Mouse (Mus musculus): ENCODE data around the gene Mkln1. TPM values are rescaled to one million over a fixed set of nuclear protein-coding genes. Genes with fewer than 3 reads are reported as not detected.

Gene Mkln1
- polyA plus RNA-seq, 1 experiment: 96.3 TPM

- H3K4me3 ChIP-seq (replicated peaks; ENCODE audit: control insufficient read depth, low read depth, low read length): no peak overlapping the region
- TF ChIP-seq POLR2A (IDR thresholded peaks at IDR 0.05; ENCODE audit: borderline replicate concordance, control insufficient read depth, low read depth, low read length) (no peak), CTCF (IDR thresholded peaks at IDR 0.05; ENCODE audit: control insufficient read depth, insufficient read depth, low read length) (no peak)
Observed at GRCm38 (mm10) chr6:31500691-31501090, 102.2 kb downstream of the Mkln1 start.

GRCm38 (mm10) chr6:31502614-31503013 is 104.1 kb downstream of the Mkln1 start:
- TF ChIP-seq POLR2A (IDR thresholded peaks at IDR 0.05; ENCODE audit: borderline replicate concordance, control insufficient read depth, low read depth, low read length) (no peak), CTCF (IDR thresholded peaks at IDR 0.05; ENCODE audit: control insufficient read depth, insufficient read depth, low read length) (no peak)
- Histone ChIP-seq H3K4me1 (ENCODE audit: control insufficient read depth, insufficient read depth, low read length) (no peaks in the 10 kb centered on the region), H3K4me3 (replicated peaks; ENCODE audit: control insufficient read depth, low read depth, low read length) (no peak overlapping the region), H3K27ac (ENCODE audit: control insufficient read depth, insufficient read depth, low read depth, low read length, poor library complexity) (no peak overlapping the region)
- WGBS: 97% methylated on average over 2 of the region's 2 CpGs

More at GRCm38 (mm10) chr6:31500691-31501090, 102.2 kb downstream of the Mkln1 start:
- Histone ChIP-seq H3K27ac (ENCODE audit: control insufficient read depth, insufficient read depth, low read depth, low read length, poor library complexity) (no peak overlapping the region), H3K4me1 (ENCODE audit: control insufficient read depth, insufficient read depth, low read length) (no peaks in the 10 kb centered on the region)

- 69% methylated on average over 6 of the region's 6 CpGs for WGBS
- Histone ChIP-seq H3K4me1 (ENCODE audit: control insufficient read depth, insufficient read depth, low read length) (no peaks in the 10 kb centered on the region), H3K27ac (ENCODE audit: control insufficient read depth, insufficient read depth, low read depth, low read length, poor library complexity) (no peak overlapping the region), H3K4me3 (replicated peaks; ENCODE audit: control insufficient read depth, low read depth, low read length) (no peak overlapping the region)
- TF ChIP-seq POLR2A (IDR thresholded peaks at IDR 0.05; ENCODE audit: borderline replicate concordance, control insufficient read depth, low read depth, low read length) (no peak), CTCF (IDR thresholded peaks at IDR 0.05; ENCODE audit: control insufficient read depth, insufficient read depth, low read length) (no peak)
Observed at GRCm38 (mm10) chr6:31513726-31514125, 115.2 kb downstream of the Mkln1 start.

- H3K4me1 ChIP-seq (ENCODE audit: control insufficient read depth, insufficient read depth, low read length): peaks cover 3% of the 10 kb centered on the region
Observed at GRCm38 (mm10) chr6:31517681-31518337, 119.3 kb downstream of the Mkln1 start.

GRCm38 (mm10) chr6:31518338-31518698 is 119.8 kb downstream of the Mkln1 start:
- peaks cover 3% of the 10 kb centered on the region for H3K4me1 ChIP-seq (ENCODE audit: control insufficient read depth, insufficient read depth, low read length)
- no peak overlapping the region for H3K27ac ChIP-seq (ENCODE audit: control insufficient read depth, insufficient read depth, low read depth, low read length, poor library complexity)
- no peak overlapping the region for H3K4me3 ChIP-seq (replicated peaks; ENCODE audit: control insufficient read depth, low read depth, low read length)
- 24% methylated on average over 2 of the region's 2 CpGs for WGBS
- no peak for TF ChIP-seq CTCF (IDR thresholded peaks at IDR 0.05; ENCODE audit: control insufficient read depth, insufficient read depth, low read length)
- TF ChIP-seq POLR2A (IDR thresholded peaks at IDR 0.05; ENCODE audit: borderline replicate concordance, control insufficient read depth, low read depth, low read length): no peak

More at GRCm38 (mm10) chr6:31517681-31518337, 119.3 kb downstream of the Mkln1 start:
- Histone ChIP-seq H3K27ac (ENCODE audit: control insufficient read depth, insufficient read depth, low read depth, low read length, poor library complexity) (no peak overlapping the region), H3K4me3 (replicated peaks; ENCODE audit: control insufficient read depth, low read depth, low read length) (no peak overlapping the region)
- 61% methylated on average over 9 of the region's 9 CpGs for whole genome bisulfite sequencing
- TF ChIP-seq POLR2A (IDR thresholded peaks at IDR 0.05; ENCODE audit: borderline replicate concordance, control insufficient read depth, low read depth, low read length): no peak
- TF ChIP-seq CTCF (IDR thresholded peaks at IDR 0.05; ENCODE audit: control insufficient read depth, insufficient read depth, low read length): no peak

- WGBS: 60% methylated on average over 8 of the region's 8 CpGs
- Histone ChIP-seq H3K27ac (ENCODE audit: control insufficient read depth, insufficient read depth, low read depth, low read length, poor library complexity) (no peak overlapping the region), H3K4me1 (ENCODE audit: control insufficient read depth, insufficient read depth, low read length) (peaks cover 3% of the 10 kb centered on the region), H3K4me3 (replicated peaks; ENCODE audit: control insufficient read depth, low read depth, low read length) (no peak overlapping the region)
- TF ChIP-seq POLR2A (IDR thresholded peaks at IDR 0.05; ENCODE audit: borderline replicate concordance, control insufficient read depth, low read depth, low read length) (no peak), CTCF (IDR thresholded peaks at IDR 0.05; ENCODE audit: control insufficient read depth, insufficient read depth, low read length) (peak; percentile 42; the same call in 1 of the 2 replicates)
Observed at GRCm38 (mm10) chr6:31519001-31519471, 120.5 kb downstream of the Mkln1 start.

- H3K27ac ChIP-seq (ENCODE audit: control insufficient read depth, insufficient read depth, low read depth, low read length, poor library complexity): no peak overlapping the region
- WGBS: 62% methylated on average over 7 of the region's 7 CpGs
- TF ChIP-seq CTCF (IDR thresholded peaks at IDR 0.05; ENCODE audit: control insufficient read depth, insufficient read depth, low read length): no peak
- no peak for TF ChIP-seq POLR2A (IDR thresholded peaks at IDR 0.05; ENCODE audit: borderline replicate concordance, control insufficient read depth, low read depth, low read length)
Observed at GRCm38 (mm10) chr6:31520486-31521215, 122.1 kb downstream of the Mkln1 start.

GRCm38 (mm10) chr6:31521491-31522355 is 123.2 kb downstream of the Mkln1 start:
- H3K4me1 ChIP-seq (ENCODE audit: control insufficient read depth, insufficient read depth, low read length): peaks cover 3% of the 10 kb centered on the region
- no peak for TF ChIP-seq POLR2A (IDR thresholded peaks at IDR 0.05; ENCODE audit: borderline replicate concordance, control insufficient read depth, low read depth, low read length)
- TF ChIP-seq CTCF (IDR thresholded peaks at IDR 0.05; ENCODE audit: control insufficient read depth, insufficient read depth, low read length): no peak
- H3K27ac ChIP-seq (ENCODE audit: control insufficient read depth, insufficient read depth, low read depth, low read length, poor library complexity): no peak overlapping the region
- H3K4me3 ChIP-seq (replicated peaks; ENCODE audit: control insufficient read depth, low read depth, low read length): no peak overlapping the region
- WGBS: 79% methylated on average over 8 of the region's 8 CpGs

More at GRCm38 (mm10) chr6:31520486-31521215, 122.1 kb downstream of the Mkln1 start:
- H3K4me1 ChIP-seq (ENCODE audit: control insufficient read depth, insufficient read depth, low read length): peaks cover 3% of the 10 kb centered on the region
- no peak overlapping the region for H3K4me3 ChIP-seq (replicated peaks; ENCODE audit: control insufficient read depth, low read depth, low read length)

All from bone marrow, adult 2 months (tissue).